Mouse (Mus musculus): ENCODE data around the gene Dot1l.

DNA sequence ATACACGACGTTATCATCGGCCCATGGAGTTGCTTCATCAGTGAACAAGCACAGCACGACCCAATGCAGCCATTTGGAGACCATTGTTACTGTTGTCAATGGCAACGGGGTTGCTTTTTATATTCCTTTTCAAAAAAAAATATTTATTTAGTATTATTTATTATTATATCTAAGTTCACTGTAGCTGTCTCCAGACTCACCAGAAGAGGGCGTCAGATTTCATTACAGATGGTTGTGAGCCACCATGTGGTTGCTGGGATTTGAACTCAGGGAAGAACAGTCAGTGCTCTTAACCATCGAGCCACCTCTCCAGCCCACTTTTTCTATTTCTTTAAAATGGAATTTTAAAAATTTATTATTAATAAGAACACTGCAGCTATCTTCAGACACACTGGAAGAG, 59.8 kb downstream of the Dot1l start:
- TF ChIP-seq MAX (IDR thresholded peaks at IDR 0.05; ENCODE audit: low read depth), result no peak
- no peak for TF ChIP-seq CEBPB (IDR thresholded peaks at IDR 0.05; ENCODE audit: insufficient read depth, poor library complexity, severe bottlenecking)
- TF ChIP-seq POLR2A (IDR thresholded peaks at IDR 0.05; ENCODE audit: insufficient read length, low read depth), result no peak
- no peak for TF ChIP-seq USF1 (IDR thresholded peaks at IDR 0.05; ENCODE audit: low read depth)
- TF ChIP-seq E2F4 (IDR thresholded peaks at IDR 0.05; ENCODE audit: insufficient read depth), result no peak
- no peak for TF ChIP-seq MYOD1 (IDR thresholded peaks at IDR 0.05; ENCODE audit: control insufficient read depth in 1 of 3, insufficient read length in 2 of 3, low read depth in 2 of 3)
- TF ChIP-seq TCF3 (IDR thresholded peaks at IDR 0.05; ENCODE audit: insufficient read length, low read depth), result no peak
- TF ChIP-seq POLR2AphosphoS2 (IDR thresholded peaks at IDR 0.05; ENCODE audit: insufficient read length, low read depth), result no peak
- no peak for TF ChIP-seq MYOG (IDR thresholded peaks at IDR 0.05; ENCODE audit: control insufficient read depth in 1 of 3, insufficient read depth in 1 of 3, insufficient read length in 2 of 3, low read depth in 2 of 3)
- TF ChIP-seq TCF12 (IDR thresholded peaks at IDR 0.05; ENCODE audit: insufficient read depth, poor library complexity, severe bottlenecking), result no peak
- TF ChIP-seq REST (IDR thresholded peaks at IDR 0.05; ENCODE audit: insufficient read depth, insufficient read length), result no peak
